Mouse (Mus musculus) brain, embryonic 14.5 days (tissue): ENCODE results near the gene Klk1b24.
"Not testable (repeated sequence)": the region's sequence is repeated elsewhere in the genome, so short reads cannot be mapped to it uniquely, and the experiment has no call there.

ENCODE experiments used
- CTCF ChIP-seq: fragments of 200-500 bp; IDR thresholded peaks from 2 replicates; pipeline ENCODE4 v1.5.1; 2012; ENCODE audit warnings: inconsistent platforms, mild to moderate bottlenecking, moderate library complexity, borderline replicate concordance; ENCODE audit not compliant: insufficient read depth, insufficient read length; ENCODE audit errors: extremely low read depth
- POLR2A ChIP-seq: fragments of 200-500 bp; IDR thresholded peaks from 2 replicates; pipeline ENCODE4 v1.6.1; 2012; ENCODE audit warnings: mild to moderate bottlenecking, inconsistent platforms, borderline replicate concordance; ENCODE audit not compliant: poor library complexity, insufficient read depth, insufficient read length, severe bottlenecking; ENCODE audit errors: extremely low read depth

DNA sequence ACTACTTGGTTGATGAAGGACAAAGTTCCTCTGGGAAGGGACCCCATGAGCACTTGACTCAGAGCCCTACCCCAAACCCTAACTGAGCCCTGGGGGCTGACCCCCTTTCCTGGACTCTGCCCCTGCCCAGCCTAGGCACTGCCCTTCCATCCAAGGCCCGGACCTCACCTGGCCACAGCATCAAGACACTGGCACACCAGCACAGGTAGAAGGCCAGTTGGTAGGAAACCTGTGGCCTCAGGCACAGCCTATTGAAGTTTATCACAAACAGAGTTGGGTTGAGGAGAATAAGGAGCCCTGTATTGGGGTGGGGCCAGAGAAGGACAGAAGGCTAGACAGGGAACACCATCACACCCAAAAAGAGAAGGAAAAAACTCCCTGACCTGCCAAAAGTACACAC is 5.4 kb downstream of the Klk1b24 start:
- not testable (repeated sequence) for TF ChIP-seq POLR2A, CTCF
